Mouse (Mus musculus) embryo, embryonic 11.5 days (tissue): Measurements from ENCODE around the gene Osbp2.

Source experiments
- DNase-seq: peaks from one replicate; pipeline ENCODE4 v3.0.0-alpha.2; 2012; ENCODE audit warnings: low read depth, low spot score

Gene Osbp2

DNA sequence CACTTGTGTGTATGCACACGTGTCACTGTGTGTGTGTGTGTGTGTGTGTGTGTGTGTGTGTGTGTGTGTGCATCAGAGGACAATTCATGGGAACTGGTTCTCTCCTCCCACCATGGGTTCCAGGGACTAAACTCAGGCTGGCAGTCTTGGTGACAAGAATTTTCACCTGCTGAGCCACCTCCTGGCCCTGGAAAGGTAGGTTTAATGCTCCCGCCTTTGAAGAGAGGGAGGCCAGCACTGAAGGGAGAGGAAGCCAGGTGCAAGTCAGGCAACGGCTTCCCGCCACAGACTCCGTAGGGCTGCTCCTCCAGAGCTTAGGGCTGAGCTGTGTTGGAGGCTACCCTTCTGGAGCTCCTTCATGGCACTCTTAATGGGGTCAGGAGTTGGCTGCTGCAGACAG is 104.3 kb downstream of the Osbp2 start:
- DNase-seq, result no peak

DNA sequence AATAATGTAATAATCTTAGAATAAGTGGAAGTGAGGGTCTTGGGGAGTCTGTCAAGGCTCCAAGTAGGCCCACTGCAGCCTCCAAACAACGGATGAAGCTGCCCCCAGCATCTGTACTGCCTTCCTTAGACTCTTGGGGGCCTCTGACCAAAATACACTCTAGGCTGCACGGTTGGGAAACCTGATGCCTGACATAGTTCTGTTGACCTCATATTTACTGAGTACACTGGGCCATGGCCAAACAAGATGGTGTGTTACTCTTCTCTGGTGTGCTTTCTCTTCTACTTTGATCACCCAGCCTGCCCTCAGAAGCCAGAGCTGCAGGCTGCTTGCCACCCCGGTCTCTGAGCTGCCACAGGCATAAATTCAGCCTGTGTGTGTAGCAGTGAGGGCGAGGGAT is 108.4 kb downstream of the Osbp2 start:
- DNase-seq, result no peak

- DNase-seq, result no peak
These were observed 109.0 kb downstream of the Osbp2 start for GRCm38 (mm10) chr11:3754685-3755084.

GRCm38 (mm10) chr11:3753897-3754296 is 109.8 kb downstream of the Osbp2 start:
- DNase-seq, result no peak

GRCm38 (mm10) chr11:3752766-3753165 is 110.9 kb downstream of the Osbp2 start:
- DNase-seq, result no peak

- no peak for DNase-seq
These were observed 113.9 kb downstream of the Osbp2 start for GRCm38 (mm10) chr11:3749831-3750230.

DNA sequence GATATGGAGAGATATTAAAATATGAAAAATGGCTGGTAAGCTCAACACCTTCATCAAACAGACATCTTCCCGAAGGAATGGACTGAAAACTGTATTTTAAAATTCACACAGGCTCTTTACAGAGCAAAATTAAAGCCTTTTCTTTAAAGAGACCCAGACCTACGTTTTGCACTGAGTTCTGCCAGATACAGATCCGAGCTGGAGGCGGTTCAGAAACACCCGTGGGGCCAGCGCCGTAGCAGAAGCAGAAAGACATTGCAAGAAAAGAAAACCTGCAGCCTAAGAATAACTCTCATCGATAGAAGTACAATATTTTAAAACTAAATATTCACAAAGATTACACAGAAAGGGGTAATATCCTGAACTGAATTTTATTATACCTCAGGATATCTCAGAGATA is 121.3 kb downstream of the Osbp2 start:
- DNase-seq, result no peak

- DNase-seq, result no peak
These were observed 122.5 kb downstream of the Osbp2 start for GRCm38 (mm10) chr11:3741183-3741582.

GRCm38 (mm10) chr11:3738778-3739177 is 124.9 kb downstream of the Osbp2 start:
- DNase-seq, result no peak

- DNase-seq, result no peak
These were observed 128.0 kb downstream of the Osbp2 start for GRCm38 (mm10) chr11:3735715-3736114.

DNA sequence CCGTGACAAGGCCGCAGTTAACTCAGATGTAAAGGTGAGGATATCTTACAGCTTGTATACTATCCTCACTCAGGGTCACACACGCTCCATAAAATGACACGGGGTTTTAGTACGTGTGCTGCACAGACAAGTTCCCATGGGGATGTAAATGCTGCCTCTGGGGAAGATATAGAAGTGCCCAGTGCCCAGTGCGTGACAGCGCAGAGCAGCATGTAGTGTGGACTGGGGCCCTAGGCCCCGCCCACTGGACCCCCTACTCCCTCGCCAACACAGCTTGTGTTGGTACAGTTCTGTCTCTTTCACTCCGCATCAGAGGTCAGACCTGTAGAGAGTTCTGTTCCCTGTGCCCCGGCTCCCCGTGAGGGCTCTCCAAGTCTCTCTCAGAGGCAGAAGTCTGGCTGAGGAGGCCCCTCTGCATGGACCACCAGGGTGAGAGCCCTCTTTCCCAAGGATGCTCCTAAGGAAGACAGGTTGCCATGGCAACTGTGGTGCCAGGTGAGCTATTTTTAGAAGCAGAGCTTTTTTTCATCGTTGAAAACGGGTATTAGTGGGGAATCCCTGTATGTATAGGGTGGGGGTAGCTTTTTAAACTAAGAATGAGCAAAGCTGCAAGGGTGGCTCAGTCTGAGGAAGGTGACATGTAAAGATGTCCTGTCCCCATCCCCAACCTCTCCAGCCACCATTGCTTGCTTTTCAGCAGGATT is 129.6 kb downstream of the Osbp2 start:
- DNase-seq, result no peak

DNA sequence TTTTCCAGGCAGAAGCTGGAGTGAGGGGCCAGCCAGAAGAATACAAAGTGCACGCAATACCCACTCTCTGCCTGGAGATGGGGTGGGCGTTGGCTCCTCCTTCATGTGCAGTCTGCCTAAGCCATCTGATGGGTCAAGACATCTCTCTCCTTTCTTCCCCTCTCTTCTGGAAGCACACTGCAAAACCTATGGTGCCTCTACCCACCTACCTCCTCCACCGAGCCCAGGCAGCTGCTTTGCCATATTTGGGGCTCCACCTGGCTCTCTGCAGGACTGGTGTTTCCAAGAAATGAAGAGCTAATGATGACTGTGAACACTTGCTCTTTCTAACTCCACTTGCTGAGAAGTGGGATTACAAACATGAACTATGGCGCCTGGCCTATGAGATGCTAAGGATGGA is 132.2 kb downstream of the Osbp2 start:
- no peak for DNase-seq

- no peak for DNase-seq
These were observed 136.1 kb downstream of the Osbp2 start for GRCm38 (mm10) chr11:3727438-3728105.

DNA sequence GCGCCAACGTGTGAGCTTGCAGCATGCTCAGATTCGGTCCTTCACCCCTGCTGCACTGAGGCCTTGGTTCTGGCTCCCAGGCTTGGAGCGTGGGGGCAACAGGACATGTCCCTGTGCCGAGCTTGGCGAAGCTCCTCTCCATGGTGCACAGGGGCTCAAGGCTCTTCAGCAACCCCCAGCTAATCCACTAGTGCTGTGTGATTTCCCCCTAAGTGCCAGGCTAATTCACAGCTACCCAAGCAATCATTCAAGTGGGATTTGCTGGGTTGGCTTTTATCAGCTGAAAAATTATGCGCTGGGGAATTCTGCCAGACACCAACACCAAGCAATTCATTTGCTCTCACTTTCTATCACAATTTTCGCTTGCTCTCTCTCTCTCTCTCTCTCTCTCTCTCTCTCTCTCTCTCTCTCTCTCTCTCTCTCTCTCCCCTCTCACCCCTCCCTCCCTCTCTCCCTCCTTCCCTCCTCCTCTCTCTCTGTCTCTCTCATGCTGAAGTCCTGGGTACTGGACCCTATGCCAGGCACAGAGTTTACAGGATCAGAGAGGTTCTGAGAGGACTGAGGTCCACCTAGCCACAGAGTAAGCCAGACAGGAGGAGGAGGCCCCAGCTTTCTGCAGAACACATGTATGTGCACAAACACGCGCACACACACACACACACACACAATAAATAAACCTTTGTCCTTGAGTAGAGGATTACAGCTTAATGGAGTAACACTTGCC is 138.2 kb downstream of the Osbp2 start:
- no peak for DNase-seq

DNA sequence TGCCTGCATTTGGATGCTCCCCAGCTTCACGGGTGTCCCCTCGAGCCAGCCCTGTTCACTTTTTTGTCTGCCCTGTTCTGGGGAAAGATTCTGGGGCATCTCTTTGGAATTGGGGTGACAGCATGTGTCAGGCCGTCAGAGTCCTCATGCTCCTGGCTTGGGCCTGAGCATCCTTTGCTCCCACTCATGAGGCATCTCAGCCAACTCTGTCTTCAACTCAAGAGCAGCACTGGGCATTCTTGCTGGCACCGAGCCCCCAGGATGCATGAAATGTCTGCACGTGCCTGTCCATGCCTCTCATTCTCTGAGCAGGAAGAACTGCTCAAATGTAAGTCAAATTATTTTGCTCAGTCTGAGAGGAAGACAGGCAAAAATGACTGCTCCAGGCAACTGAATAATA is 139.0 kb downstream of the Osbp2 start:
- DNase-seq, result no peak

DNA sequence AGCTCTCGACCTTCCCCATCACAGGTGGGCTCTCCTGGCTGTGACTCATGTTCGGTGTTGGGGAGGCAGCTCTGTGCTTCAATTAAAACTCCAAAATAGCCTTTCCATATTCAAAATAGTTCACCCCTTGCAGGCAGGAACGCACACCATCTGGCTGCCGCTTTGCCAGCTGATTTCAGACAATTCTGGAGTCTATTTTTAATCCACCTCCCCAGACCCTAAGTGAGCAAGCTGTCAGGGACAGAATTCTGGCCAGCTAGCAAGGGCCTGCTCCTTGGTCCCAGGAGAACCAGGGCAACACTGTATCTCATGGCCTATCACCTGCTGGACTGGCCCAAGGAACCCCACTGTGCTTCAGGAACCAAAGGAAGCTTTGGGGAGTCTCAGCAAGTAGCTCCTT is 139.8 kb downstream of the Osbp2 start:
- DNase-seq, result no peak

DNA sequence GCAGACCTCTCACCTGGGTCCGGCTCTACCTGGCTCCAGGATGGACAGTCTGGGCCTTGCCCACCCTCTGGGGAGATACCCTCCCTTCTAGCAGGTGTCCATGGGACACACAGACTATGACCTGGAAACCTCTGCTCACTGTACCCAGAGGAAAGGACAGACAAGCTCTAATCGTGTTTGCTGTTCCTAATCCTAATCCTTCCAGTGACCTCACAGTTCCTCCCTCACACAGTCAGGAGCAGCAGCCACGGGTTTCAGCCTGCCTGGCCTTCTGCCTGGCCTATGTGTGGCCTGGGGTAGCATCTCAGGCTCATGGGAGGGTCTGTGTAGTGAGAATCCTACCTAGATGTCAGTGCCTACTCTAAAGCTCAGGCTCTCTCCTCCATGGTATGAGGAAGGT is 140.8 kb downstream of the Osbp2 start:
- DNase-seq, result no peak

DNA sequence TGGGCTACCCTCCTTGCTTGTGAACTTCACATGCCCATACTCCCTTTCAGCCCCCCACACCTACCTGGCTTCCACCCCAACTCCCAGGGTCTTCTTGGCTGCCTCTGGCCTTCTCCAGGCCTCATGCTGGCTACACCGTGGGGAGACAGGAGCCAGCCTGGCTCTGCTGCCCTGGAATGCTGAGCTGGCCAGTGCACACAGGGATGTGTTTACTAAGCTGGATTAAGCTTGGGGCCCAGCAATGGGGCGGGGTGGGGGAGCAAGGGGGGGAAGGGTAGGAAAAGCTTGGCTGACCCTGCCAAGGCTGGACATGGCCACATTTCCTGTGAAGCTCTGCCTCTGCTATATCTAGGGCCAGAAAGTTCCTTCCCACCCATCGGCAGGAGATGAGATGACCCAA is 141.7 kb downstream of the Osbp2 start:
- DNase-seq, result no peak

GRCm38 (mm10) chr11:3716662-3717061 is 147.0 kb downstream of the Osbp2 start:
- no peak for DNase-seq

- peak; percentile 34 for DNase-seq
These were observed 149.2 kb downstream of the Osbp2 start for GRCm38 (mm10) chr11:3714486-3714885.

DNA sequence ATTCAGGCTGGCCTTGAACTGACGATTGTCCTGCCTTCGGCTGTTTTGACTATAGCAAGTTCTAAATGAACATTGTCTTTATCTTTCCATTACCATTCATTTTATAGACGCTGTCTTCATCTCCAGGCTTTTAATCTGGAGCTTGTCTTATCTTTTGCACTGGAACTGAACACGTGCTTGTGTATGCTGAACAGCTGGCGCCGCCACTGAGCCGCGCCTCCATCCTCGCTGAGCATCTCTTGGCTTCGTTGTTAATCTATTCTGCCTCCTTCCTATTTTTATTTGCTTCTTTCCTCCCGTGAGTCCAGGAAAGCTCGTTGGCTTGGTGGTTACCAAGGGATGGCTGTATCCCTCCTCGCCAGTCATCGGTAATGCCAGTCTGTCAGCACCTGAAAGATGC is 153.5 kb downstream of the Osbp2 start:
- no peak for DNase-seq

GRCm38 (mm10) chr11:3707057-3707456 is 156.6 kb downstream of the Osbp2 start:
- DNase-seq, result no peak

DNA sequence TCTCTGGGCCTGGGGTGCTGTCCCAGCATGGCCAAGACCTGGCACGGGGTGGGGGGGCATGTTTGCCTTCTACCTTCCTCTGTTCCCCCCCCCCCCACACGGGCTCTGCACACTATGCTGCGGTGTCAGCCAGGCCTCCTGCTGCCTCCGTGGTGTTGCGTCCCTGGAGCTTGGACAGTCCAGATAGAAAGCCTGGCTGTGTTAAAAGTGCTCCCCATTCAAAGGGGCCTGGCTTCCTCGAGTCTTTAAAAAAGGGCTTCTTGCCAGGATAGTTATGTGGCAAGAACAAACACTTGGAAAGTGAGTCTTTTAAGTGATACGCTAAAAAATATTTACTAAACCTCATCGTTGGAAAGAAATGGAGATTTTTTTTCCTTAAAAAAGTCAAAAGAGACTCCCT is 159.3 kb downstream of the Osbp2 start:
- no peak for DNase-seq
